Mouse (Mus musculus) lung, postnatal 0 days (tissue): Measurements from ENCODE around the gene Adgrl2. TPM values are rescaled to one million over a fixed set of nuclear protein-coding genes. Genes with fewer than 3 reads are reported as not detected.

Experiments
- ATAC-seq: fragments of 200-750 bp; cut with Nextera tagmentation; 2 replicates; pipeline ENCODE4 v1.8.0; 2017; ENCODE audit warnings: moderate library complexity
- DNase-seq: peaks from one replicate; pipeline ENCODE4 v3.0.0-alpha.2; 2016; ENCODE audit warnings: low spot score
- H3K27ac ChIP-seq: fragments of 300-500 bp; sonication (generic); 2 replicates; pipeline ENCODE4 v1.5.1; 2014; ENCODE audit warnings: antibody characterized with exemption, mild to moderate bottlenecking, low read length, mixed read lengths
- H3K27me3 ChIP-seq: fragments of 300-500 bp; sonication (generic); replicated peaks from 2 replicates; pipeline ENCODE4 v1.6.1; 2014; ENCODE audit warnings: low read length, mixed read lengths; ENCODE audit not compliant: insufficient read depth
- H3K36me3 ChIP-seq: fragments of 300-500 bp; sonication (generic); 2 replicates; pipeline ENCODE4 v1.6.1; 2014; ENCODE audit warnings: low read length, mixed read lengths; ENCODE audit not compliant: insufficient read depth
- H3K4me1 ChIP-seq: fragments of 300-500 bp; sonication (generic); 2 replicates; pipeline ENCODE4 v1.6.1; 2014; ENCODE audit warnings: antibody characterized with exemption, low read depth, low read length, mixed read lengths; ENCODE audit not compliant: insufficient read depth
- H3K4me2 ChIP-seq: fragments of 300-500 bp; sonication (generic); replicated peaks from 2 replicates; pipeline ENCODE4 v1.6.1; 2014; ENCODE audit warnings: low read depth, mild to moderate bottlenecking, low read length, moderate library complexity, mixed read lengths
- H3K4me3 ChIP-seq: fragments of 300-500 bp; sonication (generic); 2 replicates; pipeline ENCODE4 v1.5.1; 2014; ENCODE audit warnings: low read depth, low read length
- H3K9ac ChIP-seq: fragments of 300-500 bp; sonication (generic); replicated peaks from 2 replicates; pipeline ENCODE4 v1.6.1; 2014; ENCODE audit warnings: low read depth, mild to moderate bottlenecking
- H3K9me3 ChIP-seq: fragments of 300-500 bp; sonication (generic); 2 replicates; pipeline ENCODE4 v1.6.1; 2016; ENCODE audit warnings: low read length, mixed read lengths
- CTCF ChIP-seq: IDR thresholded peaks from 2 replicates; pipeline ENCODE4 v1.5.1; 2016; ENCODE audit warnings: antibody characterized with exemption, mild to moderate bottlenecking
- EP300 ChIP-seq: IDR thresholded peaks from 2 replicates; pipeline ENCODE4 v1.6.1; 2016; ENCODE audit warnings: antibody characterized with exemption, mild to moderate bottlenecking, control low read depth
- WGBS: fragments of 180-500 bp; shearing (Covaris S2); extraction: QIAGEN DNeasy Blood & Tissue Kit; methylation state at CpG from one replicate; pipeline ENCODE4 v1.1.7; 2014; 5-methylcytosine and 5-hydroxymethylcytosine counted together
- polyA plus RNA-seq: library from polyadenylated mRNA; unstranded; fragments of >200 nt; fragmentation: Nextera tagmentation; extraction: Ambion mirVana; gene quantifications from 2 replicates; pipeline ENCODE4 v1.2.1, GENCODE M21; 2015

Gene Adgrl2
- polyA plus RNA-seq, 1 experiment from 2014 or later, result 46.3 TPM

DNA sequence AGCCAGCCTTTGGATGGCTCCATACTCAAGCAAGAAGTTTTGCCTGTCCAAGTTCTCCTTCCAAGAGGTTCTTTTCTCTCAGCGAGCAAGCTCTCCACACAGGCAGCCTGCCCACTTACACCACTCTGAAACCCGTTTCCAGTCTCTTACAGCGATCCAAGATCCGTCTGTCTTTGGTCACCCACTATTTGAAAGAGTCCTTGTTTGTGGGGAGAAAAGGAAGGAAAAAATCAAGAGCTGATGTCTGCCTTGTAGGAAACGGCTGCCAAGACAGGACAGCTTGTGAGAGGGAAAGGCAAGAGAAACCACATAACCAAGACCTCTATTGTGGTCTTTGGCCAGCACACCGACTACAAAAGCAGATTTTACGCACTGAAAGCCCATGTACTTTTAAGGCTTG, 33.5 kb downstream of the Adgrl2 start:
- DNase-seq (no peak), ATAC-seq (no peak)
- 42% methylated on average over 7 of the region's 7 CpGs for WGBS
- H3K27ac ChIP-seq, result no peak overlapping the region
- peaks cover 25% of the 10 kb centered on the region for H3K4me1 ChIP-seq
- H3K27me3 ChIP-seq, result no peaks in the 10 kb centered on the region
- H3K36me3 ChIP-seq, result no peaks in the 10 kb centered on the region; the same call in 1 of the 2 replicates
- H3K4me3 ChIP-seq, result no peak overlapping the region
- H3K9me3 ChIP-seq, result no peaks in the 10 kb centered on the region
- no peak for TF ChIP-seq CTCF
- TF ChIP-seq EP300, result no peak
- 0 out of 2 replicates have a peak overlapping the region, but pooled peaks have one; percentile 5 for H3K9ac ChIP-seq
- H3K4me2 ChIP-seq, result peak overlapping the region; percentile 38; the same call in 1 of the 2 replicates

DNA sequence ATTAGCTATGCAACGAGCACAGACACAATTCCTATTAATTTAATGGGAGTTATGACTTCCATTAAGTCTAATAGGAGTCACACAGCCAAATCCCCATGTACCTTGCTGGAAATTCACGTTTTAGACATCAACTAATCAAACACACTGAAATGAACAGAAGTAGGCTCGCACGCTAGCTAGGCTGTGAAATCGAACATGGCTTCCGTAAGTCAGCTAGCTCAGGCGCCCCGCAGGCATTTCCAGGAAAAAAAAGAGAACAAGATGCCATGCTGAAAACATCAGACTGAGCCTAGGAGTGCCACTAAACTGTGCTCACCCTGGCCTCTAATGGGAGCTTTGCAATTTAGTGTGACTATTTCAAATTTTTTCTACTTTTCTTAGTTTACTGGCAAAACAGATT, 40.6 kb downstream of the Adgrl2 start:
- Histone ChIP-seq H3K27ac (no peak overlapping the region), H3K4me1 (no peaks in the 10 kb centered on the region), H3K9ac (no peak overlapping the region), H3K36me3 (no peaks in the 10 kb centered on the region; the same call in 1 of the 2 replicates), H3K27me3 (no peaks in the 10 kb centered on the region), H3K9me3 (no peaks in the 10 kb centered on the region), H3K4me3 (no peak overlapping the region), H3K4me2 (no peak overlapping the region)
- DNase-seq (no peak), ATAC-seq (no peak)
- WGBS, result 86% methylated on average over 8 of the region's 8 CpGs
- TF ChIP-seq EP300 (no peak), CTCF (no peak)

DNA sequence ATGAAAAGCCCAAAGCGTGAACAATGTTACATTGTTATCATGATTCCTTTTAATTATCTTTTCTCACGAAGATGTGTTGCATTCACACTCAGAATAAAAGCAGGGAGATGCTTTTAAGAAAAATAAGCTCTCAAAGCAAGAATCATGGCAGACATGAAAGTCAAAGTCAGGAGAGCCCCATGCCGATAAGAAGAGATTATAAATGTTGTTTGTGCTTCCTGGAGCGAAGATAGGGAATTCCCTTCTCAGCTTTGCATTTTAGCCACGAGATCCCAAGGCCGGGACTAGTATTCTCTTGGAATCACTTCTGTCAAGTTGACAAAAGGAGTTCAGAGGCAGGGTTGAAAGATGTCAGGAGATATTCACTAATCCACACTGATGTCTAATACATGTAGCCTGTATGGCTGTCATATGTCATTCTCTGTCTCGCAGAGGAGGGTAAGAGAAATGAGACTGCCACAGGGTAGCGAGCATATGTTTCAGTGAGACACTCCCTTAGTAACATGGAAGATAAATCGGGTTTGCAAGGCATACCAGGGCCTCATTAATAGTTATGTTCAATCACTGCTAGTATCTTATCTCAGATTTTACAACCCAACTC, 42.5 kb downstream of the Adgrl2 start:
- H3K4me3 ChIP-seq, result no peak overlapping the region
- TF ChIP-seq CTCF (no peak), EP300 (no peak)
- 62% methylated on average over 9 of the region's 9 CpGs for WGBS
- no peak overlapping the region for H3K27ac ChIP-seq
- H3K27me3 ChIP-seq, result no peaks in the 10 kb centered on the region
- ATAC-seq (no peak), DNase-seq (no peak)
- H3K4me1 ChIP-seq, result no peaks in the 10 kb centered on the region
- H3K9ac ChIP-seq, result no peak overlapping the region
- no peak overlapping the region for H3K4me2 ChIP-seq
- no peaks in the 10 kb centered on the region; the same call in 1 of the 2 replicates for H3K36me3 ChIP-seq
- no peaks in the 10 kb centered on the region for H3K9me3 ChIP-seq

DNA sequence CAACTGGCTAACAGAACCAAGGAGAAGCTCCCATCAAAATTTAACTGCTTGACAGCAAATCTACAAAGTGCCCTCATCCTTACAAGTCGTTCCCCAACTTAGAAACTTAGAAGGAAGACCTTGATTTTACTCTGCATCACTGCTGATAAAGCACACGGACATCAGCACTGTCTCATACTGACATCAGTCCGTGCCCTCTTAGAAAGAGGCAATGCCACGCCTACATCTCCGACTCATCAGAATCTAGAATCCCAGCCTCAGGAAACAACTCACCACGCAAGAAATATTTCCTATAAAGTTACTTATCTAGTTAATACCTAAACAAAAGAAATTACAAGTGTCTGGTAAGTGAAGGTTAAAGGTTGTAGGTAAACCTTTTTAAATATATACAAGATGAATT, 43.1 kb downstream of the Adgrl2 start:
- no peaks in the 10 kb centered on the region for H3K27me3 ChIP-seq
- 64% methylated on average over 6 of the region's 6 CpGs for WGBS
- H3K4me2 ChIP-seq, result no peak overlapping the region
- no peaks in the 10 kb centered on the region for H3K9me3 ChIP-seq
- H3K36me3 ChIP-seq, result no peaks in the 10 kb centered on the region; the same call in 1 of the 2 replicates
- DNase-seq (no peak), ATAC-seq (no peak)
- no peak overlapping the region for H3K27ac ChIP-seq
- no peak overlapping the region for H3K4me3 ChIP-seq
- no peaks in the 10 kb centered on the region for H3K4me1 ChIP-seq
- H3K9ac ChIP-seq, result no peak overlapping the region
- TF ChIP-seq CTCF, result no peak
- no peak for TF ChIP-seq EP300

DNA sequence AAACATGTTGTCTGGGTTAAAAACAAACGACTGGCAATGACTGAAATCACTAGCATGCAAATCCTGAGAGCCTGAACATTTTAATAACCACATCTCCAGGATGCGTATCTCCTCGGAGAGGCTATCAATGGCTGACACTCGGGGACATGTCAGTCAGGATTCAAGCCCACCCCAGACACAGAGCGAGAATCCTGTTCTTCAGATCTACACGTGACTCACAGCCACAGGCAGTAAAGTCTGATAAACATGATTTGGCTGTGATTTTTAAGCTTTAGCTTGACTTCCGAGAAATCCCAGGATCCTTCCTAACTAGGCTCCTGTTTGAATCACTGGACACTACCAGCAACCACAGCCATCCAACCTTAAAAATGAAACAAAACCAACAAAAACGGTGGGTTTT, 44.8 kb downstream of the Adgrl2 start:
- TF ChIP-seq CTCF, result no peak
- no peak for TF ChIP-seq EP300
- no peak overlapping the region for H3K4me2 ChIP-seq

DNA sequence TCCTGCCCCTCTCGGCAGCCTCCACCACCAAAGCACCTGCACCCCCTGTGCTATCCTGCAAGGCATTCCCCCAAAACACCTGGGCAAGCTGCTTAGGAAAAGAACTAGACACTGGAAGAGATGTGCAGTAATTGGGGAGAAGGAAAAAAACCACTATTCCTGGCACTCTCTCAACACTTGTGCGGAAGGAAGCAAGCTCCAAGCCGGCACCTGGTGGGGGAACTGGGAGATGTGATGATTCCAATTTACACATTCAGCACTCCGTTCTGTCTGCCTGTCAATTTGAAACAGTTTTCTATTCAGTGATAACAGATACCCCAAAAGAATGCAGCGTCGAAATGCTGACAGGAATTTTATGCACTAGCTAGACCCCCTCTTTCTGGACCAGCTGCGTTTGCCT, 50.9 kb downstream of the Adgrl2 start:
- TF ChIP-seq EP300, result no peak
- TF ChIP-seq CTCF, result no peak
- DNase-seq (no peak), ATAC-seq (no peak)
- 20% methylated on average over 7 of the region's 7 CpGs for WGBS
- Histone ChIP-seq H3K36me3 (no peaks in the 10 kb centered on the region), H3K27me3 (no peaks in the 10 kb centered on the region), H3K4me1 (peaks cover 4% of the 10 kb centered on the region; the same call in 1 of the 2 replicates), H3K9ac (no peak overlapping the region), H3K4me3 (no peak overlapping the region), H3K9me3 (no peaks in the 10 kb centered on the region), H3K27ac (no peak overlapping the region), H3K4me2 (no peak overlapping the region)

More for the DNA sequence above, 44.8 kb downstream of the Adgrl2 start:
- Histone ChIP-seq H3K27ac (no peak overlapping the region), H3K27me3 (no peaks in the 10 kb centered on the region), H3K9me3 (no peaks in the 10 kb centered on the region), H3K9ac (no peak overlapping the region), H3K36me3 (no peaks in the 10 kb centered on the region), H3K4me1 (no peaks in the 10 kb centered on the region), H3K4me3 (no peak overlapping the region)
- 59% methylated on average over 8 of the region's 8 CpGs for WGBS
- no peak for DNase-seq
- ATAC-seq, result no peak

DNA sequence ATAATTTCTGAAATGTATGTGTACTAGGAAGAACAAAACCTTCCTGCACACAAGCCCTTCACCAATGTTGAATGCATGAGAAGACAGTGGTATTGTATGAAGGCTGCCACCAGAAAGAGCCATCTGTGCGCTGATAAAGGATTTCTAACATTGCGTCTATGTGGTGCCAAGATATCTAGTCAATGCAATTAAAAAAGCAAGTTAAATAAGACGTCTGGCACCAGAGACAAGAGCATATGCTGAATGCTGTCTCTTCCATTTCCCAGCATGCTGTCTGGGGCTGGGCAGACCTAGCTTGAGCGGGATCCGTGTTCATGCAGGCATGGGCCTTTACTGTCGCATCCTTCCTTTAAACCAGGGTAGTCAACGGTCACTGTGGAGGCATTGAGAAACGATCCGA, 55.3 kb downstream of the Adgrl2 start:
- Histone ChIP-seq H3K4me1 (peaks cover 9% of the 10 kb centered on the region; the same call in 1 of the 2 replicates), H3K27me3 (no peaks in the 10 kb centered on the region), H3K4me2 (no peak overlapping the region), H3K4me3 (no peak overlapping the region), H3K9ac (no peak overlapping the region), H3K27ac (no peak overlapping the region), H3K9me3 (no peaks in the 10 kb centered on the region), H3K36me3 (no peaks in the 10 kb centered on the region)
- TF ChIP-seq CTCF (no peak), EP300 (no peak)
- WGBS, result 87% methylated on average over 9 of the region's 9 CpGs
- DNase-seq, result no peak
- no peak for ATAC-seq
